Mouse (Mus musculus): ENCODE data around the gene Lrrc43.

DNA sequence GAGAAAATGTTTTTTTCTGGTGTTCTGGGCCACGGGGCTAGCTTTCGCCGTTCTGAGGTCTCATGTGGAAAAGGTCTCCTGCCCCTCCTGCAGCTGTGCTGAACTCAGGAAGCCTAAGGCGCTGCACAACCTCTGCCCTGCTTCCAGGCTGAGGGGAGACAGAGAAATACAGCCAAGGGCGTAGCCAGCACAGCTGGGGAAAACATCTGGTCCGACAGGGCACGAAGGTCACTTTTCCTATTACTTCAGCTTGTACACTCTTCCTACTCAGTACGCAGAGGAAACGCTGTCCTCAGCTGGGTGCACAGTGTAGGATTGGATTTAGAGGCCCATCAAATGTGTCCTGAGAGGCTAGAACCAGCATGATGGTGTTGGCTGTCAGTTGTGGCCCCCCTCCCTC lies 830 bp downstream of the Lrrc43 start:
- TF ChIP-seq CTCF (IDR thresholded peaks at IDR 0.05; ENCODE audit: borderline replicate concordance, insufficient read depth, low read length) (no peak), POLR2A (IDR thresholded peaks at IDR 0.05; ENCODE audit: low read depth, low read length) (no peak)
